Mouse (Mus musculus): ENCODE data around the gene Cd2.
A peak's percentile ranks its signal among the peaks of the same experiment; 100 is the strongest.

Cd2 gene

GRCm38 (mm10) chr3:101292611-101293010, 4.9 kb upstream of the Cd2 start:
- no peak for DNase-seq (ENCODE audit: low spot score)

- DNase-seq (ENCODE audit: low spot score) = no peak
Observed at GRCm38 (mm10) chr3:101290587-101291520, 3.1 kb upstream of the Cd2 start.

GRCm38 (mm10) chr3:101290036-101290435, 2.3 kb upstream of the Cd2 start:
- no peak for DNase-seq (ENCODE audit: low spot score)

DNA sequence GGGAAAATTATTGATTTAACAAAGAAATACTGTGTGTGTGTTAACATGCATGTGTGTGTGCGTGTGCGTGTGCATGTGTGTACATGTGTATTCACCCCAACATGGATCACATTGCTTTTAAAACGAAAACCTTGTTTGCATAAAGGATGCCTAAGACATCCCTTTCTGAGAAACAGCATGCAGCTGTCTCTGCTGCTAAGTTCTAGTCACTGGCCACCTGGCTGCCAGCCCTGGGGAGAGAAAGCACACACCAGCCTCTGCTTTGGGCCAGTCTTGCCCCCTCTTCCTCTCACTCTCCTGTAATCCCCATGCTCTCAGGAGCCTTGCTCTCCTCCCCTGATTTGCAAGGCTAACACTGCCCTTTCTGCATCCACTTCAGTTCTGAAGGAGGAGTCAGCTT, 1.7 kb upstream of the Cd2 start:
- DNase-seq (ENCODE audit: low spot score) = no peak

- no peak for DNase-seq (ENCODE audit: low spot score)
Observed at GRCm38 (mm10) chr3:101286336-101287325, 1.1 kb downstream of the Cd2 start.

GRCm38 (mm10) chr3:101285851-101286250, 1.9 kb downstream of the Cd2 start:
- DNase-seq (ENCODE audit: low spot score) = no peak

DNA sequence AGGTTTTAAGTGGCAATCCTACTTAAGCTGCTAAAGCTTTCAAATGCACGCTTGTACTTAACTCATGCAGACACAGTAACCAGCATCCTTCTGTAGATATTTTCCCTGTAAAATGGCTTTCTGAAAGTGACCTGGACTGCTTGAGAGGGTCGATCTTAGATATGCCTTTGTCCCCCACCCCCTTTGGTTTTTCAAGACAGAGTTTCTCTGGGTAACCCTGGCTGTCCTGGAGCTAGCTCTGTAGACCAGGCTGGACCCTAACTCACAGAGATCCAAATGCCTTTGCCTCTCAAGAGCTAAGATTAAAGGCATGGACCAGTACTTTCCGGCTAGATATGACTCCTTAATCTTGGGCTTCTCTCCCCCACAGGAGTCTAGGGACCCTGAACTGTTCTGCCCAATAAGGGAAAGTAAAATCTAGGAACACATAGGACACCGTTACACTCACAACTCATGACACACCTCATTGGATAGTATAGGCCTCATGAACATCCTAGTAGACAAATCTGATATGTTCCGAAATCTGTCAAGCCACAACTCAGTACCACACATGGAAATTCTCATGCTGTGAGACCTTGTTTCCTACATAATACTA, 2.6 kb downstream of the Cd2 start:
- no peak for DNase-seq (ENCODE audit: low spot score)

- DNase-seq (ENCODE audit: low spot score) = no peak
Observed at GRCm38 (mm10) chr3:101283869-101284706, 3.7 kb downstream of the Cd2 start.

DNA sequence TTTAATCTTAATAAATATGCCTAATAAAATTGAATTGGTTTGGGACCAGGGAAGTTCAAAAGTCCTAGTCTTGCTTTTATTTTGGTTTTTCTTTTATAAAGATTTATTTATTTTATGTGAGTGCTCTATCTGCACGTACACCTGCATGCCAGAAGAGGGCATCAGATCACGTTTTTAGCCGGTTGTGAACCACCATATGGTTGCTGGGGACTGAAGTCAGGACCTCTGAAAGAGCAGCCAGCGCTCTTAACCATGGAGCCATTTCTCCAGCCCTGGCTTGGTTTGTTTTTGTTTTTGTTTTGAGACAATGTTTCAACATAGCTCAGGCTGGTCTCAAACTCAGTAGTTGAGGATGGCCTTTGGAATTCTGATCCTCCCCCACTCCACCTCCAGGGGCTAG, 4.3 kb downstream of the Cd2 start:
- no peak for DNase-seq (ENCODE audit: low spot score)

DNA sequence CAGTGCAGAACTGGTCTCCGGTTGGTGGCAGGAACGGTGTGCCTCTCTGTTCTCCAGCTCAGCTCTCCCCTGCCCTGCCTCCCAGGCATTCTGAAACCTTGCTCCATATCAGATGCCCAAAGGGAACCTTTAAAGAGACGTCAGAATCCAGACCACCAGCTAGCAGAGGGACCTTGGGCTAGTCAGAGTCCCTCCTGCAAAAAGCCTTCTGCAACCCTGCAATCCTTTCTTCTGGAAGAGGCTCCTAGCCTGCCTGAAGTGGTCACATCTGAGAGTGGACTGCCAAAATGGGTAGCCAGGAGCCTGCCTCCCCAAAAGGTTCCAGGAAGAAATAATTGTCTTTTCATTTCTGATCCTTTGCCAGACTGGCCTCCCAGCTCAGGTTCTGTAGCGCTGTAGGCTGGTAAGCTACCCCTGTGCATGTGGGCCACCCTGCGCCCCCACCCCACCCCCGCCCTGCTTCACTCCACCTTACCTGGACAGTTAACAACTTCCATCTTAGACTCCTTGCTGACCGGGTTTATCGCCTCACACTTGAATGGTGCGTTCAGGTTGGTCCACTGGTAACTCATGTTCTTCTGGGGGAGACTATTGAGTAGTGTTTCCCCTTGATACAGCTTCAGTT, 5.1 kb downstream of the Cd2 start:
- no peak for DNase-seq (ENCODE audit: low spot score)

GRCm38 (mm10) chr3:101281841-101282240, 5.9 kb downstream of the Cd2 start:
- DNase-seq (ENCODE audit: low spot score) = no peak

DNA sequence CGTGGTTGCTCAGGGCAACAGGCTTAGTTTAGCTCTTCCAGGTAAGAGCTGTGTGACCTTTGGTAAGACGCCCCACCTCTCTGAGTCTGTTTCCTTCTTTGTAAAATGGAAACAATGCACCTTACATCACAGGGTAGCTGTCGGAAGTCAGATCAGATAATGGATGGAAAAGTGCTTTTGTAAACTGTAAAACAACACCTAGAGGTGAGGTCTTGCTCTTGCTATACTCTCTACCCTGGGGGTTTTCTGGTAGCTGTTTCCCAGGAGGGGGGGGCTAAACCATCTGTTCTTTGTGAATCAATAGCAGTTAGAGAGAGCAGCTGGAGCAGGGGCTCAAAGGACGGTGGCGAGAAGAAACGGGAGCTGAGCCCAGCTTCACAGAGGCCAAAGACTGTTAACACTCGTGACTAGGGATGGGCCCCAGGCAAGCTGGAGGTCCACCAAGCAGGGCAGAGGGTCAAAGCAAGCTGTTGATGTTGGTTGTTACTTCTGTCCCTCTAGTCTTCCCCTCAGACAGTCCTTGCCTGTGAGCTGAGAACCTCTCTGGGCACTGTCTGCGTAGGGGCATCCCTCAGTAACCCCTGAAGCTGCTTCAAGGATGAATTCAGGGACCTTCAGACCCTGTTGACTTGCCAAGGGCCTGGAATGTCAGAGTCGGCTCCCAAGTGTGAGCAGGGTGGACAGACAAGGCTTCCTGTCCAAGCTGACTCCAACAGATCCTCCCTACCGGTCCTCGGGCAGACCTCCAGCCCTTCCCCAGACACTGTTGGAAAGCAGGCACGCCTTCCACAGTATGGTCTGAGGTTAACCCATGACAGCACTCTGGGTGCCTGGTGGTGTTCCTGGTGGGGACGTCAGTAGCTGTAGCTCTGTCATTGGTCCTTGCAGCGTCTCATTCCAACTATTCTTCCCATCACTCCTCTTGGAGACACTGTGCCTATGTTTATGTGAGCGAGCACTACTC, 7.1 kb downstream of the Cd2 start:
- DNase-seq (ENCODE audit: low spot score) = peak; percentile 49

DNA sequence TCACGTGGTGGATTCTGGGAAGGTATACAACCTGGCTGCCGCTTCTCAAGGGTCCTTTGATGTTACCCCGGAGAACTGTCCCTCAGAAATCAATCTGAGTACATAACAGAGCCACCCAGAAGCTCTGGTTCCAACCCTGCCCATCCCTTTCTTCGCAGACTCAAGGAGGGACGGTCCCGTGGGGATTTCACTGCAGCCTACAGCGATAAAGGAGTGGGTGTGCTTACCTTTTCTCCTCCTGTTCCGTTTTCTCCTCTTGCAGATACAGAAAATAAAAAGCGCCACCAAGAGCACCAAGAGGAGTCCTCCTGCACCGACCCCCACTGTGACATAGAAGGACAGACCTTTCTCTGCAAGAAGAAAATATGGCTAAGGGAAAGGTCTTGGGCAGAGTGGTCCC, 8.2 kb downstream of the Cd2 start:
- no peak for DNase-seq (ENCODE audit: low spot score)

DNA sequence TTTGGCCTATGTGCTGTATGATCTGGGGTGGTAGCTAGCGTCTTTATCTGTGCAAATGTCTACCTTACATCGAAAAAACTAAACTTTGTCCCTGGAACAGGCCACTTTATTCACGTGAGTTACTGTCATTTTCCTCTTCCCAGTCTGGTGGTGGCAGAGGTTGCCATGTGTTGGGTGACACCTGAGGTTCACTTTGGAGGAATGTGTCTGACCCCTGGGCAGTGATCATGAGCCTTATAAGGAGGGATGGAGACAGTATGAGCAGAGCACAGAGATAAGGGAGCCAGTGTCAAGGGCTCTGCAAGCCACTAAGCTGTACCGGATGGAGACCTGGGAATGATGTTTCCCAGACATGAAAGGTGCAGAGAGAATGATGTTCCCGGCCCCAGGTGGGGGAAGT, 9.3 kb downstream of the Cd2 start:
- no peak for DNase-seq (ENCODE audit: low spot score)

DNA sequence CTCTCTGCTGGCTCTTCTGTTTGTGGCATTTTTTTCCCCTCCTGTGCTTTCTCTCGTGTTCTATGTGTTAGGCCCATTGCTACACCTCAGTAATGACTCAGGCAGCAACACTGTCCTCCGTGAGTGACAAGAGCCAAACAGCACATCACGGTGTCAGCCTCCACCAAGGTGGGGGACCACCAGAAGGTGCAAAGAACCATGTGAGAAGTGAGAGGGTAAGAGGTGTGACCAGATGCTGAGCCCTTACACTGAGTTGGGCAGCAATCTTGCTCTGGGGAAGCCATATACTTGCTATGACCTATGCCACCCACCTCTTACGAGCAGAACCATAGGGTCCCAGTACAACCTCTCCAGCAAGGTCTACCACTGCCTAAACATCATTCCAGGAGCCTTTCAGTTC, 9.9 kb downstream of the Cd2 start:
- no peak for DNase-seq (ENCODE audit: low spot score)

GRCm38 (mm10) chr3:101276501-101277320, 11.0 kb downstream of the Cd2 start:
- DNase-seq (ENCODE audit: low spot score) = no peak

- DNase-seq (ENCODE audit: low spot score) = no peak
Observed at GRCm38 (mm10) chr3:101275636-101276300, 12.0 kb downstream of the Cd2 start.

- no peak for DNase-seq (ENCODE audit: low spot score)
Observed at GRCm38 (mm10) chr3:101274794-101275193, 12.9 kb downstream of the Cd2 start.
